ENCODE assay signal across 20 mouse cellular contexts in genomic region chr5:151396119-151396518, GRCm38 (mm10). TPM values are rescaled to one million over a fixed set of nuclear protein-coding genes. Genes with fewer than 3 reads are reported as not detected.
"Had no signal": no experiment of that assay in that cellular context is flagged by ENCODE, and none has a peak within 500 bp of the region (broad histone marks: within the 10 kb centered on the region; RNA-seq: fewer than 3 reads in every experiment).

No protein-coding gene starts in this region.

- H3K4me3 ChIP-seq: midbrain, embryonic 10.5 days; midbrain, embryonic 12.5 days; myocyte; neural tube, embryonic 13.5 days; neural tube, embryonic 15.5 days had no signal

- H3K27ac ChIP-seq: midbrain, embryonic 10.5 days; midbrain, embryonic 12.5 days; neural tube, embryonic 13.5 days; neural tube, embryonic 15.5 days had no signal

- ATAC-seq: midbrain, embryonic 16.5 days had no signal

- DNase-seq: lung, adult 18-20 months; lung, embryonic 14.5 days; lung, postnatal 10 days; lung, postnatal 4 days; midbrain, embryonic 14.5 days; retina, postnatal 1 day; right cerebral cortex, postnatal 14 days; right cerebral cortex, postnatal 4 days; spleen, adult 18-20 months; thymus, adult 18-20 months; thymus, postnatal 14 days; thymus, postnatal 36 days had no signal

RNA-seq across cellular contexts. Expression of gene Gm42906, which starts 31.8 kb away (rescaled TPM):
- total RNA-seq: megakaryocyte, adult 5-6 weeks; megakaryocyte-erythroid progenitor cell, adult 5-6 weeks had no signal
